In the genomic region with DNA sequence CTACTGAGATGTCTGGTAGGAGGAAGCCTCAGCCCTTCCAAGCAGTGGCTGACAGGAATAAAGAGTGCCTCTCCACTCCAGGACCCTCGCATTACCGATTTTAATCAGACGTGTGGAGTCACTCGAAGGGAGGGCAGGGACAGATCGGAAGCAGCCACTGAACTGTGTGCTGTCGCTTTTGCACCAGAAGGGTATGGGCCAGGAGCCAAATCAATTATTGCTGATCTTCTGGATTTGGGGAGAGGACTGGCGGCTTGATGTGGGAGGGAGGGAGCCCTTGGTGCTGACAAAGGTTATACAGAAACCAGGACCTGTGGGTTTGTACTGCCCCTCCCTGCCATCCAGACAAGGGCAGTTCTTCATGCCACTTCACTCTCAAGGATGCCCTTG, we compare ENCODE assay signal across 10 mouse cellular contexts.
DNase-seq lines count a peak whose midpoint lies in the region; ATAC-seq and TF ChIP-seq lines count a peak whose summit lies in the region.
"Had no signal": no experiment of that assay in that cellular context is flagged by ENCODE, and none has a peak within 500 bp of the region (broad histone marks: within the 10 kb centered on the region; RNA-seq: fewer than 3 reads in every experiment).

No protein-coding gene starts in this region.

- H3K4me3 ChIP-seq in hindbrain, embryonic 12.5 days: no peak overlapping the region
- H3K4me3 ChIP-seq in midbrain, embryonic 16.5 days (ENCODE audit: low read depth, low read length): no peak overlapping the region
- no peak overlapping the region for H3K4me3 ChIP-seq in heart, adult 2 months
- H3K4me3 ChIP-seq: liver, embryonic 13.5 days had no signal

- H3K9ac ChIP-seq in hindbrain, embryonic 12.5 days: no peak overlapping the region
- H3K9ac ChIP-seq in midbrain, embryonic 16.5 days (ENCODE audit: low read depth, low read length): peak overlapping the region; percentile 35; the same call in 1 of the 2 replicates
- no peak overlapping the region for H3K9ac ChIP-seq in heart, adult 2 months (ENCODE audit: low read depth, low read length)
- H3K9ac ChIP-seq: liver, embryonic 13.5 days had no signal

- TF ChIP-seq CTCF in heart, adult 2 months (IDR thresholded peaks at IDR 0.05): no peak

- peak overlapping the region; percentile 13; the same call in 1 of the 2 replicates for H3K4me2 ChIP-seq in hindbrain, embryonic 12.5 days (replicated peaks)
- H3K4me2 ChIP-seq in midbrain, embryonic 16.5 days (ENCODE audit: low read length): peak overlapping the region; percentile 28; the same call in 1 of the 2 replicates
- H3K4me2 ChIP-seq: liver, embryonic 13.5 days had no signal

- H3K9me3 ChIP-seq in hindbrain, embryonic 12.5 days (replicated peaks): no peaks in the 10 kb centered on the region
- no peaks in the 10 kb centered on the region for H3K9me3 ChIP-seq in midbrain, embryonic 16.5 days (replicated peaks; ENCODE audit: control insufficient read depth, low read length, poor library complexity, severe bottlenecking)
- H3K9me3 ChIP-seq: liver, embryonic 13.5 days had no signal

- peak overlapping the region; percentile 52 for H3K27ac ChIP-seq in hindbrain, embryonic 12.5 days
- H3K27ac ChIP-seq in midbrain, embryonic 16.5 days (ENCODE audit: low read length): peak overlapping the region; percentile 33
- H3K27ac ChIP-seq in heart, adult 2 months: no peak overlapping the region
- H3K27ac ChIP-seq: liver, embryonic 13.5 days had no signal

- peak; percentile 76 for ATAC-seq in hindbrain, embryonic 12.5 days (ENCODE audit: low FRiP score)
- ATAC-seq in midbrain, embryonic 16.5 days: peak; percentile 74

- TF ChIP-seq EP300 in heart, adult 2 months (IDR thresholded peaks at IDR 0.05; ENCODE audit: insufficient read depth, low read depth, low read length): no peak

- intact Hi-C loops in heart, adult 2 months (cut with DNase I): loop anchor here (5.0 kb wide), 1 partner anchor 99 kb away; no protein-coding TSS in a partner anchor

- no peaks in the 10 kb centered on the region for H3K36me3 ChIP-seq in hindbrain, embryonic 12.5 days
- H3K36me3 ChIP-seq in midbrain, embryonic 16.5 days (ENCODE audit: control insufficient read depth, insufficient read depth, low read length): no peaks in the 10 kb centered on the region
- no peaks in the 10 kb centered on the region for H3K36me3 ChIP-seq in heart, adult 2 months (ENCODE audit: control insufficient read depth, insufficient read depth, low read length)
- H3K36me3 ChIP-seq: liver, embryonic 13.5 days had no signal

- H3K79me2 ChIP-seq in heart, adult 2 months (replicated peaks; ENCODE audit: control insufficient read depth, insufficient read depth, low read length): no peaks in the 10 kb centered on the region

- WGBS in hindbrain, embryonic 12.5 days: 7% methylated on average over 7 of the region's 7 CpGs
- WGBS in midbrain, embryonic 16.5 days: 7% methylated on average over 7 of the region's 7 CpGs
- 45% methylated on average over 7 of the region's 7 CpGs for WGBS in heart, adult 2 months

- DNase-seq in kidney, adult 9 months: peak; percentile 6
- no peak for DNase-seq in kidney, adult 18-20 months
- DNase-seq in cerebellum, postnatal 10 days: peak; percentile 95 to 97
- no peak for DNase-seq in urinary bladder, postnatal 4 days (ENCODE audit: low spot score in 2 of 2)
- DNase-seq in heart, adult 2 months: no peak
- DNase-seq in left cerebral cortex, adult 18-20 months (ENCODE audit: low spot score in 2 of 2): no peak
- DNase-seq: liver, embryonic 13.5 days; spleen, adult 18-20 months had no signal

- no peak for TF ChIP-seq POLR2A in heart, adult 2 months (IDR thresholded peaks at IDR 0.05; ENCODE audit: insufficient read depth, low read depth, low read length)

- H3K4me1 ChIP-seq in hindbrain, embryonic 12.5 days: peaks cover 34% of the 10 kb centered on the region
- peaks cover 30% of the 10 kb centered on the region for H3K4me1 ChIP-seq in midbrain, embryonic 16.5 days (ENCODE audit: control insufficient read depth, insufficient read depth, low read length)
- peaks cover 6% of the 10 kb centered on the region for H3K4me1 ChIP-seq in heart, adult 2 months (ENCODE audit: control insufficient read depth, insufficient read depth, low read length)
- H3K4me1 ChIP-seq: liver, embryonic 13.5 days had no signal

- H3K27me3 ChIP-seq in hindbrain, embryonic 12.5 days: no peaks in the 10 kb centered on the region
- H3K27me3 ChIP-seq in midbrain, embryonic 16.5 days (ENCODE audit: control insufficient read depth, insufficient read depth, low read depth, low read length): no peaks in the 10 kb centered on the region; the same call in 1 of the 2 replicates
- H3K27me3 ChIP-seq in heart, adult 2 months (ENCODE audit: control insufficient read depth, insufficient read depth, low read length): no peaks in the 10 kb centered on the region
- H3K27me3 ChIP-seq: liver, embryonic 13.5 days had no signal

Comparison
In these comparisons a context has a peak if more than half of its experiments do, and no peak if none do; other contexts are left out.
1. DNase-seq: peak in kidney, adult 9 months (single experiment) and cerebellum, postnatal 10 days (2 of 2); none in kidney, adult 18-20 months (single experiment), urinary bladder, postnatal 4 days (0 of 2), heart, adult 2 months (0 of 2) and left cerebral cortex, adult 18-20 months (0 of 2).